Mouse (Mus musculus) C2C12 (cell line): Measurements from ENCODE around the gene Ezr.

Experiments used
- CTCF ChIP-seq: IDR thresholded peaks from one replicate; pipeline ENCODE4 v1.5.1; 2011; ENCODE audit not compliant: control insufficient read depth, insufficient read depth, insufficient read length
- MYOD1 ChIP-seq: IDR thresholded peaks from one replicate; pipeline ENCODE4 v1.6.1; 2011; ENCODE audit warnings: low read depth; ENCODE audit not compliant: control insufficient read depth, insufficient read length

DNA sequence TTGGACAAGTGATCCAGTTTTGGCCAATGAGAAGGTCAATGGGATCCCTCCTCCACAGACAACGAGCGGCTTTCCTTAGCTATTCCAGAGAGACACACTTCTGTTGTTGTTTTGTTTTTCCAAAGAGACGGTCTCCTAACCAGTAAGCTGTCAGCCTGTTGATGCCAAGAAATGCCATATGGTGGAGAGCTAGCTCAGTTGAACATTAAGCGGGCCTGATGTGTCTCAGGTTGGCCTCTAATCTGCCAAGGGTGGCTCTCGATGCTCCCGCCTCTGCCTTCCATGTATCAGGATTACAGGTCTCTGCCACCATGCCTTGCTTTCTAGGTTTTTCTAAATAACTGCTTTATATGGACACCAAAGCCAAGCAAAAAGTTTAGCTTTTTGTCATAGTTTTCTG lies 21.5 kb upstream of the Ezr start:
- TF ChIP-seq CTCF = no peak
- no peak for TF ChIP-seq MYOD1
